Mouse (Mus musculus) adrenal gland, adult 2 months (tissue): ENCODE data around the gene Cyb5d2. TPM values are rescaled to one million over a fixed set of nuclear protein-coding genes. Genes with fewer than 3 reads are reported as not detected.

Experiments used
- DNase-seq: peaks from one replicate; pipeline ENCODE4 v3.0.0; 2021
- long read RNA-seq: library from polyadenylated mRNA; stranded (forward); transcript quantifications from one replicate; pipeline ENCODE4 v2.0.0, GENCODE M21; 2021
- polyA plus RNA-seq: library from polyadenylated mRNA; depleted of rRNA; stranded (reverse); fragments of >200 nt; gene quantifications from 2 replicates; pipeline ENCODE4 v1.2.3, GENCODE M21; 2012; rRNA removed
- total RNA-seq, 2 experiments: library from RNA; stranded (reverse); gene quantifications; 2 replicates each; pipeline ENCODE4 v1.2.3; 2021

Cyb5d2 gene
- total RNA-seq (10 to 100 TPM; 21.3 to 22.9 TPM), polyA plus RNA-seq (7.8 and 8.5 TPM in 2 replicates)
- long read RNA-seq, partial matches to known transcripts = 1 of 11 reads
- long read RNA-seq, other reads (novel, unspliced or antisense) = 2 of 11 reads

DNA sequence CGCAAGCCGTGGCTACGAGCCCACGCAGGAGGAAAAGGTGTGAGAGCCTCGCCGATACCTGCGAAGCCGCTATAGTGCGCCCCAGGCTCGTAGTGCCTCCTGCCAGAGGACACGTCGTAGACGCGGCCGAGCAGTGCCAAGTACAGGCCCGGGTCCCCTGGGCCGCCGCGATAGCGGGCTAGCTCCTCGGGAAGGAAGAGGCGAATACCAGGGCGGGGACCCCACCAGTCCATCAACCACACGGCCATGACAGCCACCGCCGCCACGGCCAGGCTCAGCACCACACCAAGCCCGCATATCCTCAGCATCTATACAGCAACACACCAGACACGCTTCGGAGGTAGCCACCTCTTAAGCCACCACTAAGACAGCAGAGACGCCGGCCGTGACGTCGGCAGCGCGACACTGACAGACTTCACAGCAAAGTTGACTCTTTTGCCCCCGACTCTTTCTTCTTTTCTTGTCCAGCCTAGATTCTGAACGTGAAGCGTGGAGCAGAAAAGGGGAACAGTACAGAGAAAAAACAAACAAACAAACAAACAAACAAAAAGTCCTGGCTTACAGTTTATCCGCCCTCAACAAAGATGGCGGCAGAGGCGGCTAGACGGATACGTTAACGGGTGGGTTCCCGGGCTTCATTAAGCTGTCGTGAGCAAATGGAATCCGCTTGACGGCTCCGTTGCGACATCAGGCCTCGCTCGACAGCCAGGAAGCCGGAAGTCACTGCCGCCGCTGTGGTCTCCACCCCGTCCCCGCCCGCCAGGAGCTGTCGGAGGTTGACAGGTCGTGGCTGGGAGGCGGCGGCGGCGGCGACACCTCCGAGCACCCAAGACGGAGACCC, at the start of gene Cyb5d2, which contains the start of gene Zzef1:
Cyb5d2 (minus strand) TSS at position 688 of the 841 bp plus-strand sequence.
Zzef1 (plus strand) TSS at position 772 of the 841 bp plus-strand sequence.
- DNase-seq = peak; percentile 96

DNA sequence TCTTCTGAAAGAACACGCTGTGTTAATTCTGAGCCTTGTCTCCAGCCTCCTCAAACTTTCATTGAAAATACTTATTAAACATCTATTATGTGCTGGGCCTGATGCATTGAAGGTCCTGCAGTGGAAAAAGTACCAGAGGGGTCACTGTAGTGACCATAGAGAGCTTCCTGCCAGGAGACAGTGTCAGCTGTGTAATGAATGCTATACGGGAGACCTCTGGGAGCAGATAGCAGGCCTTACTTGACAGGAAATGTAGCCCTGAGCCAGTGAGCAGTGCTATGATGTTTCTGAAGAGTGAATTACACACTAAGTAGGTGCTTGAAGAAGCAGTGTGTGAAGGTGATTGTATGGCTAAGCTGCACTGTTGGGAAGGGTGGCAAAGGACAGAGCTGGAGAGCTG, 49.6 kb upstream of the Cyb5d2 start:
- DNase-seq = no peak

DNA sequence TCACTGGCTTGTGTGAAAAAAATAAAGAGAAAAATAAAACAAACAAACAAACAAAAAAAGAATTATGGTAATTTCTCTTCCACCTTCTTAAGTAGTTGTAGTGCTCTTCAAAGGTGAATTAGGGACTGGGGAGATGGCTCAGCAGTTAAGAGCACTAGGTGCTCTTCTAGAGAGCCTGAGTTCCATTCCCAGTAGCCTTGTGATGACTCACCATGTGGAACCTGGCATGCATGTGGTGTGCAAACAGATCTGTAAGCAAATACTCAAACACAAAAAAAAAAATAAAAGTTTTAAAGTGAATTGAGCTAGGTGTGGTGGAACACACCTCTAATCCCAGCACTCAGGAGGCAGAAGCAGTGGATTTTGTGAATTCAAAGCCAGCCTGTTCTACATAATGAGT, 47.6 kb upstream of the Cyb5d2 start:
- DNase-seq = no peak

DNA sequence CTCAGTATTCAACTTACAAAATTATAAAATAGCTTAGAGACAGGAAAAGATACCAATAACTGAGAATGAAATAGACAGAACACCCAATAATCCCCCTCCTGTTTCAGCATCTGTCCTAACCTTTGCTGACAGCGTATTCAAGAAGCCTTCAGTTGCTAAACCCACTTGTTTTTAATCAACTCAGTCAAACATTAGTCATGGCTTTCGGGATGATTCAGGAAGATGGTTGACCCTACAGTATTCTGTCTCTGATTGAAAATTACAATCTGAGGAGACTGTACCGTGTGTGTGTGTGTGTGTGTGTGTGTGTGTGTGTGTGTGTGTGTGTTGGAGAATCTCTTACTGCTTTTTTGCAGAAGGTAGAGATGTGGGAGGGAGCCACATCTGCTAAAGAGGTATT, 46.8 kb upstream of the Cyb5d2 start:
- no peak for DNase-seq

DNA sequence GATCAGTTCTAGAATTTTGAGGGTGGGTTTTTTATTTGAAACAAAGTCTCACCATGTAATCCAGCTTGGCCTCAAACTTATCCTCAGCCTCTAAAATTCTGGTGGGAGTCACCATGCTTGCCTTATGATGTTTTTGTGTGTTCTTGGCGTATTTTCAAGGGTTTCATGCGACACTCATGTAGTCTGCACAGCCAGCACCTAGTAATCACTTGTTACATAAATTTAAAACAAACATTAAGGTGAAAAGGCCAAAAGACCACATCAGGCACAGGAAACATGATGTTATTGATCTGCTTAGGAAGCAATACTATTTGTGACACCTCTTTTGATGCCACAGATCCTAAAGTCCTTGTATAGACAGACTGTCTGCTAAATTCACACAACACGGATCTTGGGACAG, 33.9 kb upstream of the Cyb5d2 start:
- no peak for DNase-seq

DNA sequence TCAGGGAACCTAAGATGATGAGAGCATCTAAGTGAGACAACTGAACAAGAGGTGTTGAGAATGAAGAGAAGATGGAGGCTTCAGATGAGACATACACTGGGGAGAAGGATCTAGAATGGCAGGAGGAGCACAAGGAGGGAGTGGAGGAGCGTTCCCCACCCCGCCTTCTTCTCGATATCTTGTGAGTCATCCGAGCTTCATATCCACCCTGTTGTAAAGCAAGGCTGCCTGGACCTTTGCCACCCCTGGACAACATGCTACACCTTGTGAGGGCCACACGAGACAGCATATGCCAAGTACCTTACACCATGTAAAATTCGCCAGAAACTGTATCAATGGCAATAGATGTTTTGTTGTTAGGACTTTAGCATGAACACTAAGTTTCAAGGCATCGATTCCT, 25.1 kb upstream of the Cyb5d2 start:
- no peak for DNase-seq

DNA sequence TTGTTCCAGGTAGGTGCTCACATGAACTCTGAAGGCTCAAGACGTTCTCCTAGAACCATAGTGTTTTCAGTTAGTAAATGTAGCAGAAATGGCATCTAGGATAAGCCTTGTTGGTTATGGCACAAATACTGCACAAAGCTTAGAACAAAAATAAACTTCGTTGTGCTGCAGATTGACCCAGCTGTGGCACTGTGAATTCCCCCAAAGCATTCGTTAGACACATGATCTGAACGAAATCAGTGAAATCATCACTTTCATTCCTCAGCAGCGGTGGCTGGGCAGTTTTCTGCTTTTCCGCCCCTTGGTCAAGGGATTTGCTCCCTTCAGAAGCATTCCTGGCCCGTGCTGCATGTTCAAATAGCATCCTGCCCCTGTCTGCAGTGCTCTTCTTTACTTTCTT, 22.1 kb upstream of the Cyb5d2 start:
- no peak for DNase-seq

DNA sequence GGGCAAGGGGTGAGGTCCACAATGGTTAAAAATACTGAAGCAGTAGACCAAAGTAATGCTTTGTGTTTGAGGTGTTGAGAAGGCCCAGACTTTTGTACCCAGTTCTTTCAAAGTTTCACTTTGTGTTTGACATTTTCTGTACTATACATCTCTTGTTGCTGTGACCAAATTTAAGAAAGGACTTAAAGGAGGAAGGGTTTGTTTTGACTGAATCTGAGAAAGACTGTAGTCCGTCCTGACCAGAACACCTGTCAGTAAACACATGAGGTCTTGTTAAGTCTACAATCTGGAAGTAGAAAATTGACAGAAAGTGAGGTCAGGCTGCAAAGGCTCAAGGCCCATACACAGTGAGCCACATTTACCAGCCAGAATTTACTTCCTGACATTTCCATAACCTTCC, 20.9 kb upstream of the Cyb5d2 start:
- DNase-seq = no peak

DNA sequence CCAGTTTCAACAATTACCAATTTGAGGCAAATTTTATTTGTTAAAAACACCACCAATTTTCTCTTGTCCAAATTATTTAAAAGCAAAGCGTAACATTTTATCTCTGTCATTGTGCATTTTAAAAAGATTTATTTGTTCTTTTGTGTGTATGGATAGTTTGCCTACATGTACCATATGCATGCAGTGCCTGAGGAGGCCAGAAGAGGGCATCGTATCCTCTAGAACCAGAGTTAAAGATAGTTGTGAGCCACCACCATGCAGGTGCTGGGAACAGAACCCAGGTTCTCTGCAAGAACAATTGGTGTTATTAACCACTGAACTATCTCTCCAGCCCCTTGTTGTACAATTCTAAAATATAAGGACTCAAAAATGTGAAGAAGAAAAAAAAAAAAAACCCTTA, 18.2 kb upstream of the Cyb5d2 start:
- no peak for DNase-seq

DNA sequence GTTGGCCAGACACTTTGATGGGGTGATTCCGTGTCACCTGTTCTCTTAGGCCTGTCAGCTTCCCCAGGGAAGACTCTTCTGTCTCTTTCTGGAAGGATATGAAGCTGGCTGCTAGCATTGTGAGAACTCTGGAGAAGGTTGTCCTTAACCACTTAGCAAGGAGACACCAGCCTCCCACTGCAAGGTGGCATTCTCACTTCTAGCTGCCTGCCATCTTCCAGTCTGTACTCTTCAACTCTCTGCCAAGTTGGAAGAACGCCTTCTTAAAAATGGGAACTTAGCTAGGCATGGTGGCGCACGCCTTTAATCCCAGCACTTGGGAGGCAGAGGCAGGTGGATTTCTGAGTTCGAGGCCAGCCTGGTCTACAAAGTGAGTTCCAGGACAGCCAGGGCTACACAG, 17.7 kb upstream of the Cyb5d2 start:
- DNase-seq = no peak

DNA sequence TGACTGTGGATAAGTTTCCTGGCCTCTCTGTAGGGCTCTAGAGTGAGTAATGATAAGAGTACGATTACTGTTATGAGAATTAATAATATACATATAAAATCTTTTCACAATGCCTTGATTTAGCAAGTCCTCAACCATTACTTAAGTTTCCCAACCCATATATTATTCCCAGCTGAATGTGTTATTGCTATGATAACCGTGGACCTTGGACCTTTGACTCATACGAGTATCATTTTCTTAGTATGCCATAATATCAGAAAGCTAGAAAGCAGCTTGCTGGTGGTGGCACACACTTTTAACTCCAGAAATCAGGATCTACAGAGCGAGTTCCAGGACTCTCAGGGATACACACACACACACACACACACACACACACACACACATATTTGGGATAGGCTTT, 12.1 kb upstream of the Cyb5d2 start:
- peak; percentile 27 for DNase-seq

DNA sequence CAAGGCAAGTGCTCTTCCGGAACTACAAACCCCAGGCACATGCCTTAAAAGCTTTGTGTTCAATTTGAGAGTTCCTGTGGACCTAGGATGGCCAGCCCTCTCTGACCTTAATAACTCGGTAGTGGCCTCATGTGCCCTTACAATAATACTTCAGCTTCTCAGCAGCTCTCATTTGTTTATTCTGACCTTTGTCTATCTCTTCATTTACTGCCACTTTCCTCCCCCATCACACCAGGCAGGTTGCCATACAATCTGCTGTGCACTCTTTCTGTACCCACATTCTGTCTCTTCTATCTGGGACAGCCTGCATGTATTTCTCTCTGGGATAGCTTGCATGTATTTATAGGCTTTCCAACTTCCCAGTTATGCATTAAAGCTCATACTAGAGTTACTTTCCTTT, 10.6 kb upstream of the Cyb5d2 start:
- no peak for DNase-seq

DNA sequence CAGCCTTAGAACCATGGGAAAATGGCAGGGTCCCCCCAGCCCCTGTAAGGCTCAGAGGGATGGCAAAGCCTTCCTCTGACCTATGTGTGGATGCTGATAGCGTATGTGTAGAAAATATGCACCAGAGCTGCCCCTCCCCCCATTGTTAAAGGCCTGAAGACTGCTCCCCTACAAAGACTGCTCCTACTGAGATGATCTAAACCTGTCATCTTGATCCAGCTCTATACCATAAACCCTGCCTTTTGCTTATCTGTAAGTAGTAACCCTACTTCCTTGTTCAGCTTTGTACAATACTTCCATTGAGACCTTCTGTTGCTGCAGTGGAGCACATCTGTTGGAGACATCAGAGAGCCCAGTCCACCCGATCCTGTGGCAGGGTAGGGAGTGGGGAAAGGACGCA, 9.3 kb upstream of the Cyb5d2 start:
- DNase-seq = no peak

DNA sequence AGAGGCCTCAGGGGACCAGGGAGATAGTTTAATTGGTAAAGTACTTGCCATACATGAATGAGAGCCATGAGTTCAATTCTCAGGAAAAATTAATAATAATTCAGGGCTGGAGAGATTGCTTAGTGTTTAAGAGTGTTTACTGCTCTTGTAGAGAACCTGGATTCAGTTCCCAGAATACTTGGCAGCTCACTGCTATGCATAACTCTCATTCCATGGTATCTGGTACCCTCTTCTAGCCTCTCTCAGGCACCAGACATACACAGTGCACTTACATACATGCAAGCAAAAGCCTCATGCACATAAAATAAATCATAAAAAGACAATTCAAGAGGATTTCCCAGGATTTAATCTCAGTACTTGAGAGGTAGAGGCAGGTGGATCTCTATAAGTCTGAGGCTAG, 8.6 kb upstream of the Cyb5d2 start:
- DNase-seq = no peak

DNA sequence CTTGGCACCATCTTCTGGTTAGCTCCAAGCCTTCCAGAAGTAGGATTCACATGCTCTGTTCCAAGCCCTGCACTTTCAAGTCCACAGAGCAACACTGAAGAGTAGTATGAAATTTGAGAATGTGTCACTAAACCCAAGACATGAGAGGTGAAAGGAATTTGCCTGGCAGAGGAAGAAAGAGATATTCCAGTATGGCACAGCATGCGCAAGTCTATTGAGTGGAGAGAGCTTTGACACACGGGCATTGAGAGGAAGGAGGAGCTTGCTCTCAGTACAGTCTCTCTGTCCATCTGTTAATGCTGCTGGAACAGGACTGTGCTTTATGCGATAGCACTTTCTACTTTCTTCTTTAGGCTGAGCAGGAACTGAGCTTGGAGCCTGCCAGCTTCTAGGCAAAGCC, 7.1 kb upstream of the Cyb5d2 start:
- no peak for DNase-seq

DNA sequence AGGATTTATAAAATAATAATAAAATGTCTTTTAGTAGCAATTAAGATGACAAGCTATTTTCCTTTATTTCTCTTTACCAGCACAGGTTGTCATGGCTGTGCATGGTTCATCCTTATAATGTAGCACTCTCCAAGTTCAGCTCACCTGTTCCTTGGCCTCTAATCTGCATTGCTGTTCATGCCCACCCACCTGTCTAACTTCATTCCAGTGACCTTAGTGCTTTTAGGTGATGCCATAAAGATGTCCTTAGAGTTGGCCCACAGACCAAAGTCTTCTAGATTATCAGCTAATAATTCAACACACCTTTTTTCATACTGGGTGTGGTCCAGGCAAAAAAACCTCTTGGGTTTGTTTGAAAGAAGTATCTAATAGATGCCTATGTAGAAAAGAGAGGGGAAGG, 5.2 kb upstream of the Cyb5d2 start:
- no peak for DNase-seq

DNA sequence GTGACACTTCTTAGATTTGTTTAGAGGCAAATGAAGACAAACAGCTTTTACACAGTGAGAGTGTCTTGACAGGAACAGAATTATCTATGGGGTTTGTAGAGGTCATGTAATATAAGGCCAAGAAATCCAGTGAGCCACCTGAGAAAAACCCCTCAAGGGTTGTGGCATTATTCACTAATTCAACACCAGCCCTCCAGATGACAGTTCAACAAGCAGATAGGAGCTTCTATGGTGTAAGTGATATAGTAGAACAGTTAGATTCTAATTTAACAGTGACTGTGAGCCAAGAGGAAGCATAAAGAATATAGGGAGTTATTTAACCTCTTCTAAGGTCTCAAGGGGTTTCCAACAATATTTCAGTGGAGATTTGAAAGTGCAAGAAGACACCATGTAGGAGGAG, 2.2 kb upstream of the Cyb5d2 start:
- DNase-seq = no peak

DNA sequence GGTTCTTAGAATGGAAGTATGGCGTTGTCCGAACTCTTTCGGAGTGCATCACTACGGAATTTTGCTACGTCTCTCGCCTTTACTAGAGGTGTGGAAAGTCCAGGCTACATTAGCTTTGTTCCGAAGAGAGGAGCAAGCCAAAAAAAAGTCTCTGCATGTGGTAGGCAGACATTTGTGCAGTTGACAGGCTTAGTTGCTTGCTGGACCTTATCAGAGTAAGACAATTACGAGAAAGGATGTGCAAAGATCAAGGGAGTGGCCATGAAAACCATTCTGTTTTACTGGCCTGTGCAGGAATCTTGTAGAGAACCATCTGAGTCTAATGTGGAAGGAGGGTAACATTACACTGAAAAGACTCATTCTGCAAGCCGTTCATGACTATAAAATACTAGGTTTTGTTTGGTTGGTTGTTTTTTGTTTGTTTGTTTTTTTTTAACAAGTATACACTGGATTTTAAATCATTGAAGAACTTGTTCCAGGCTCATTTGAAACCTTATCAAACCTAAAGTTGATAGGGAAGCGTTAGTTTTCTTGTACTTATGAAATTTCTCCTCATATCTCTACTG, 914 bp upstream of the Cyb5d2 start:
- DNase-seq = no peak

DNA sequence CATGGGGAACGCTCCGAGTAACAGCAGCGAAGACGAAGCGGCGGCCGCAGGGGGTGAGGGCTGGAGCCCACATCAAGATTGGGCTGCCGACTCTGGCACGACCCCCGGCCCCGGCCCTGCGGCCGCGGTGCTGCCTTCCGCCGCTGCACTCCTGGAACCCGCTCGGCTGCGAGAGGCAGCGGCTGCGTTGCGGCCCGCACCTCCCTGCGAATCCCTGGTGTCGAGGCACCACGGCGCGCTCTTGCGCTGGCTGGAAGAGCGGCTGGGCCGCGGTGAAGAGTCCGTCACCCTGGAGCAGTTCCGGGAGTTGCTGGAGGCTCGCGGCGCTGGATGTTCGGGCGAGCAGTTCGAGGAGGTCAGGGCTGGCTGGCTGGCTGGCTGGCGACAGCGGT, 350 bp upstream of the Cyb5d2 start:
- no peak for DNase-seq

DNA sequence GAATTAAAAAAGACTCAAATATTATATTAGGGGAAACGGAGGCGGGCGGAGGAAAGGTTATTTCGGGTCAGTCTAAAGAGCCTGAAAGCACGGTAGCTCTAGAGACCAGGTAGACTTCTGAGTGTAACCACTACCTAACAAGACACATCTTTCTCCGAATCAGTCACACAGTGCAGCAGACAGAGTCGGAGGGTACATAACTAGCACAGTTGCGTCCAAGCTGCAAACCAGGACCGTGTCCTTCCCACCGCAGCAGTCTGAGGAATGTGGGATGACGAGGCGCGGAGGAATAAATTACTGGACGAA, 840 bp downstream of the Cyb5d2 start:
- no peak for DNase-seq

DNA sequence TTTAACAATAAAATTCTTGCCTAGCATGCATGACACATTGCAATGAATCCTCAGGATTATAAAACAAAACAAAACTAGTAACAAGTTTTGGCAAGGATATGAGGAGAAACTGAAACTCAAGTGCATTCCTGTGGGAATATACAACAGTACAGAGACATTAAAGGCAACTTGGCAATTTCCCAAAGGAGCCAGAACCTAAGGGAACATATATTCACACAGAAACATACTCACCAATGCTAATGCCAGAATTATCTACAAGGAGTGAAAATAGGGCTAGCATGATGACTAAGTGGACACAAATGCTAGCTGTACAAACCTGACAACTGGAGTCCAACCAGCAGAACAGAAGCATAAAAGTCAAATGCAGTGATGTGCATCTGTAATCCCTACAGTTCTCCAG, 3.9 kb downstream of the Cyb5d2 start:
- no peak for DNase-seq

DNA sequence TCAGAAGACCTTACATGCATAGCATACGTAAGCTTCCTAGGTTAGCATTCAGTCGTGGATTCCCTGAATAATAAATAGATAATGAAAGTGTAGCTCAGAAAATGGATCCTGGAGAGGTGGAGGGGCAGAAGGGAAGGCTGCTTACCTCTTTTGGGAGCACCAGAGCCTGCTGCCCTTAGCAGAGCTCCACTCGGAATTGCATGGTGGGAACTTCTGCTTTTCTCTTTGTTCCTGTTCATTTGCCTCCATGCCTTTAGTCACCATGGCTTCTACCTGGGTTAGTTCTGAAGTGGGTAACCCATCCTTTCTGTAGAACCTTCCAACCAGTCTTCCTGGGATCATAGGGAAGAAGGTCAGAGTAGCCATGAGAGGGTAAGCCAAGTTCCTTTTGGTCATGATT, 13.4 kb downstream of the Cyb5d2 start:
- DNase-seq = no peak

DNA sequence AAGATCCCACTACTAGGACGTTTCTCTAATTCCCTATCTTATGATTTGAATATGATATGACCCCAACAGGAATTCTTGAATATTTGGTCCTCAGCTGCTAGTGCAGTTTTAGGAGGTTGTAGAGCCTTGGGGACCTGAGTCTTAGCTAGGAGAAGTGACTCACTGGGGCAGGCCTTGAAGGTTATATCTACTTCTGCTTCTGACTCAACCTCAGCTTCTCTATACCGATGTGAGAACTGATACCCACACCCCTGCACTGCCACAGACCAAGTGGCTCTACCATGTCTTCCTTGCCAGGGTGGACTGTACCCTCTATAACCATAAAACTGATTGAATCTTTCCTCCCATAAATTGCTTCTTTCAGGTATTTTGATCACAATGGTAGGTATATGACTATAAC, 13.8 kb downstream of the Cyb5d2 start:
- peak; percentile 33 for DNase-seq

DNA sequence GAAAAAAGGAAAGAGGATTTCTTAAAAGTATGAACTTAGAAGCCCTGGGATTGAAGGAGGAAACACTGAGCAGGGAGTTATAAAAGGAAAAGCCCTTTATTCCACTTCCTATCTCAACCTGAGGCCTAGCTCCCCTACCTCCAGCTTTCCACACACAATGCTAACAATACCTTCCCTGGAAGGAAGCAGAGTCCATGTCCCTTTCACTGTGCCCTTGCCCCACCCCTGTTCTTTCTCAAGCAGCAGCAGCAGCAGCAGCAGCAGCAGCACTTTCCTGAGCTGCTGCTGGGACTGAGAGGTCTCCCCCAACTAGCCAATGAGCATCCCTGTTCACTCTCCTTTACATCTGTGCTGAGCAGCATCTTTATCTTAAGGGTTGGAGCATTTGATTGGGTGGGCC, 17.0 kb downstream of the Cyb5d2 start:
- DNase-seq = no peak
